Comparison of ENCODE assay signal across 15 mouse cellular contexts in the genomic region with DNA sequence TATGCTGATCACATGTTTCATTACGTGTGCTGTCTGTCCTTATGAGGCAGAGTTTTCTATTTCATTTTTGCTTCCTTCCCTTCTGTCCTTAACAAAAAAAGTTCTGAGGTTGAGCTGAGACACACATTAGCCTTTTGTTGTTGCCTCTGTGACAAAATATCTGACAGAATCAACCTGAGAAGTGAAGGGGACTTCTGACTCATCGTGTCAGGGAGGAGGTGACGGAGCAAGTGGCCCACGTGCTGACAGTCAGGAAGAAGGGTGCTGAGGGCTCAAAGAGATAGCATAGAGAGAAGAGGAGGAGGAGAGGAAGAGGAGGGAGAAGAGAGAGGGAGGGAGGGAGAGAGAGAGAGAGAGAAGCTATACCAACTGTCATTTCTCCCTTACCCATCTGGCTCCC. TPM values are rescaled to one million over a fixed set of nuclear protein-coding genes. Genes with fewer than 3 reads are reported as not detected.
"Had no signal": no experiment of that assay in that cellular context is flagged by ENCODE, and none has a peak within 500 bp of the region (broad histone marks: within the 10 kb centered on the region; RNA-seq: fewer than 3 reads in every experiment).

No protein-coding gene starts in this region.

- H3K27ac ChIP-seq: kidney, embryonic 15.5 days; limb, embryonic 10.5 days; liver, embryonic 15.5 days; midbrain, embryonic 15.5 days; neural tube, embryonic 15.5 days; stomach, postnatal 0 days had no signal

- H3K9me3 ChIP-seq: kidney, embryonic 15.5 days; limb, embryonic 10.5 days; liver, embryonic 15.5 days; midbrain, embryonic 15.5 days; neural tube, embryonic 15.5 days had no signal

- H3K27me3 ChIP-seq: kidney, embryonic 15.5 days; liver, embryonic 15.5 days; midbrain, embryonic 15.5 days had no signal

- H3K4me1 ChIP-seq: kidney, embryonic 15.5 days; limb, embryonic 10.5 days; liver, embryonic 15.5 days; midbrain, embryonic 15.5 days; neural tube, embryonic 15.5 days had no signal

- H3K9ac ChIP-seq: kidney, embryonic 15.5 days; liver, embryonic 15.5 days; lung, embryonic 14.5 days; midbrain, embryonic 15.5 days; neural tube, embryonic 15.5 days had no signal

- H3K4me3 ChIP-seq: kidney, embryonic 15.5 days; limb, embryonic 10.5 days; liver, embryonic 15.5 days; megakaryocyte, embryonic 14.5 days; midbrain, embryonic 15.5 days; neural tube, embryonic 15.5 days had no signal

- H3K36me3 ChIP-seq: kidney, embryonic 15.5 days; limb, embryonic 10.5 days; liver, embryonic 15.5 days; midbrain, embryonic 15.5 days; neural tube, embryonic 15.5 days had no signal

- DNase-seq: kidney, postnatal 14 days; lung, embryonic 14.5 days; lung, postnatal 10 days; lung, postnatal 4 days; thymus, adult 18-20 months; thymus, postnatal 14 days had no signal

RNA-seq across cellular contexts. Expression of a gene that starts 5.3 kb away (rescaled TPM):
- polyA plus RNA-seq: midbrain, embryonic 11.5 days; neural tube, embryonic 11.5 days had no signal
